Mouse (Mus musculus) fibroblast of lung, adult 2 months (primary cell): ENCODE measurements around the gene Gm5741.

ENCODE experiments used
- DNase-seq: peaks from one replicate; pipeline ENCODE4 v3.0.0-alpha.2; 2011; ENCODE audit warnings: low read depth

The Gm5741 gene

GRCm38 (mm10) chr8:85073041-85073612 is 5.3 kb upstream of the Gm5741 start:
- no peak for DNase-seq

- no peak for DNase-seq
These were observed 4.7 kb upstream of the Gm5741 start for GRCm38 (mm10) chr8:85072364-85072929.

DNA sequence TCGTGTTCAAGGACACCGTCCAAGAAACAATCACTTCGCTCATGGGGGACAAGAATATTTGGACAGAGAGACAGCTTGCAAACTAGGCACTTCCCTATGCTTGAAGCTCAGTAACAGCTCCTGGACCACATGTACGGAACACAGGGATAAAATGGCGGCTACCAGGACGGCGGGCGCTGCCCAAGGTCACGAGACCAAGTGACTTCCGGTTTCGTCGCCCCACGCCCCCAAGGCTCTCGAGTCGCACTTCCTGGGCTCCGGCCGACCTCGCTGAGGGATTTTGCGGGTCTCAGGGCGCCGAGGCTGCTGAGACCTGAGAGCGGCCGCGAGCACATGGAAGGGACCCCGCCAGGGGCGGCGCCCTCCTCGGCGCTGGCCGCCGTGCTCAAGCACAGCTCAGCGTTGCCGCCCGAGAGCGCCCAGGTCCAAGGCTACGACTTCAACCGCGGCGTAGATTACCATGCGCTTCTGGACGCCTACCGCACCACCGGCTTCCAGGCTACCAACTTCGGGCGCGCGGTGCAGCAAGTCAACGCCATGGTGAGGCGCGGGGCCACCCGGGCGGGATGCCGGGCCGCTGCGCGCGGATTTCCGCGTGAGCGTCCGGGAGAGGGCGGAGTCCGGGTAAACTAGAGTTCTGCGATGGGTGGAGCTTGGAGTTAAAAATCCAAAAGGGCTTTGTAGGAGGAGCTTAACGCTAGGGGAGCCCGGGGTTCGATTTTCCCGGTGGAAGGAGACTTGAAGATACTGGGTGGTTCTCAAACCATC is 3.9 kb upstream of the Gm5741 start, which contains the start of gene Dhps:
TSS of gene Dhps (plus strand) at position 244 of the 768 bp plus-strand sequence.
- peak; percentile 78 for DNase-seq

- DNase-seq = no peak
These were observed 3.3 kb upstream of the Gm5741 start for GRCm38 (mm10) chr8:85071041-85071440.

GRCm38 (mm10) chr8:85067155-85067554 is 627 bp downstream of the Gm5741 start:
- DNase-seq = no peak

DNA sequence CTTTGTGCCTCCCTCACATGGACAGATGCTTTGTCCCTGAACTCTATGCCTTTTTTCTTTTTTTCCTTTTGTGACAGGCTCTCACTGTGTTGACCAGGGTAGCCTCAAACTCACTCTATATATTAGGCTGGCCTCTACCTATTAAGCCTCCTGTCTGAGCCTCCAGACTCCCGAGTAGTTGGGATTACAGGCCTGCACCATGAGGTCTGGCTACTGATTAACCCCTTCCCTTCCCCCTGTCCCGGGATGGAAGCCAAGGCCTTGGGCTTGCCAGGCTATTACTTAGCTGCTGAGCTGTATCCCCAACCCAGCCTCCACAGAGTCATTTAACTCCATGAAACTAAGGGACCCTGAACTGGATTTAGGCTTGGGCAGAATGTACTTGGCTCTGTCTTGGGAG is 2.6 kb downstream of the Gm5741 start:
- DNase-seq = no peak

GRCm38 (mm10) chr8:85062603-85063002 is 5.2 kb downstream of the Gm5741 start:
- DNase-seq = no peak

- peak; percentile 86 for DNase-seq
These were observed 7.7 kb downstream of the Gm5741 start, which contains the start of gene Fbxw9 for GRCm38 (mm10) chr8:85059879-85060616. Fbxw9 (plus strand) TSS chr8:85060055.

DNA sequence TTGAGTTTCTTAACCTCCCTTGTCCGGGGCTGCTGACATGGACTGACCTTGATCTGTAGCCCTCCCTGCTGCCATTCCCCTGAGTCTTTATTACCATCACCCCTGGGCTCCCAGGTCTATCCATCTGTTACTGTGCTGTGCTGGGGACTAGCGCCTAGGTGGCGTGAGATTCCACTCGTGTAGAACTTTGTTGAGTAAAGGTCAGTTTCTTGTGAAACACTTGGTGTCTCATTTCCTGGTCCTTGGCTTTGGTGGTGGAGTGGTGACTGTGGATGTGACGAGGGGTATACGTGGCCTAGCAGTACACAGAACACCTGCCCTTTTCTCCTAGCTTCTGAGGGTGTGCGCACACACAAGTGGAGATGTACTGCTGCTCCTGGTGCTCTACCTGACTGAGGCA is 10.4 kb downstream of the Gm5741 start:
- no peak for DNase-seq

DNA sequence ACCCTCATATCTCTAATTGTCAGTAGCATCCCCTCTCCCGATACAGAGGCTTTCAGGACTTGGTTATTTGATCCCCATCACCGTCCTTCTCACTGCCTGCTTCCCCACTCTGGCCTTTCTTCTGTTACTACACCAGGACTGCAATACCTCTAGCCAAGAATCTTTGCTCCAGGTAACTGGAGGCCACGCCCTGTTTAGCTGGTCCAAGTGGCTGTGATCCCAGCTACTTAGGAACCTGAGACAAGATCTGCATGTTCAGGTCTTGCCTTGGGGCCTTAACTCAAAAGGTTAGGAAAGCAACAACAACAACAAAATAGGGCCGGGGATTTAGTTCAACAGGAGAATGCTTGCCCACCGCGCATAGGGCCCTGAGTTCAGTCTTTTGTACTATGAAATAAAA is 24.2 kb downstream of the Gm5741 start:
- DNase-seq = no peak

- no peak for DNase-seq
These were observed 29.9 kb downstream of the Gm5741 start for GRCm38 (mm10) chr8:85037681-85038531.

GRCm38 (mm10) chr8:85037366-85037680 is 30.5 kb downstream of the Gm5741 start:
- DNase-seq = no peak

GRCm38 (mm10) chr8:85036718-85037365 is 30.9 kb downstream of the Gm5741 start, which contains the start of gene Tnpo2:
Tnpo2 (plus strand) TSS chr8:85036915.
- DNase-seq = peak; percentile 92

GRCm38 (mm10) chr8:85036381-85036717 is 31.4 kb downstream of the Gm5741 start:
- no peak for DNase-seq

GRCm38 (mm10) chr8:85035728-85036310 is 32.0 kb downstream of the Gm5741 start:
- DNase-seq = no peak

- no peak for DNase-seq
These were observed 32.5 kb downstream of the Gm5741 start for GRCm38 (mm10) chr8:85035165-85035727.

GRCm38 (mm10) chr8:85034764-85035163 is 33.0 kb downstream of the Gm5741 start:
- DNase-seq = peak; percentile 25

- DNase-seq = no peak
These were observed 33.9 kb downstream of the Gm5741 start for GRCm38 (mm10) chr8:85033867-85034266.

DNA sequence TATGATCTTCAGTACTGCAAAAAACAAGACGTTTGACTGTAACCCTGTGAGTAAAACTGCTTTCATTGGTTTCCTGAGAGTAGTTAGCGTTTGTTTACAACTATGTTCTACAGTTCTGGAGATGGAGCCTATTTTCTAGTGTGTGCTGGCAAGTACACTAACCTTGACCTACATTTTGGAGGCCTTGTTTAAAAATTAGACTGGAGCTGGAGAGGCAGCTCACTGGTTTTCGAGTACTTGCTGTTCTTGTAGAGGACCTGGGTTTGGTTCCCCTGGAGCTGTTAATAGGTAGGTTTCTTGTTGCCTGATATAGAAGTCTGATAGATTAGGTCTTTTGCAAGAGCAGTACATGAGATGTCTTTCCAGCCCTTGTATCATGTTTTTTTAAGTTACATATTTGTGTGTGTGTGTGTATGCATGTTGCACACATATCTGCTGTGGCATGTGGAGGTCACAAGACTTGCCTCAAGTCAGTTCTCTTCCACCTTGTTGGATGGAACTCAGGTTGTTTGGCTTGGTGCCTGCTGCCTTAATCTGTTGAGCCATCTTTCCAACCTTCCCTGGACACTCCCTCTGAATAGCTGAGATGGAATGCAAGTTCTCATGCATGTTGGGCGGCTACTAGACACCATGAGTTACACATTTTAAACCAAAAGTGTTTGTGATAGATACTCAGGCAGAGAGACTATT is 35.0 kb downstream of the Gm5741 start:
- DNase-seq = no peak

GRCm38 (mm10) chr8:85029271-85029670 is 38.5 kb downstream of the Gm5741 start:
- DNase-seq = no peak
